Mouse (Mus musculus) left cerebral cortex, adult 2 months (tissue): ENCODE measurements around the gene Gde1. TPM values are rescaled to one million over a fixed set of nuclear protein-coding genes. Genes with fewer than 3 reads are reported as not detected.

Experiments used
- DNase-seq, 2 experiments: peaks; one replicate each; pipeline ENCODE4 v3.0.0; 2021 to 2022; ENCODE audit warnings: low spot score in 2 of 2, mixed read lengths in 1 of 2; ENCODE audit errors: extremely low spot score in 1 of 2
- H3K27ac ChIP-seq: fragments of 200-600 bp; 2 replicates; pipeline ENCODE4 v1.8.1; 2022
- H3K4me3 ChIP-seq: fragments of 200-600 bp; 2 replicates; pipeline ENCODE4 v1.8.1; 2022
- CTCF ChIP-seq: fragments of 200-600 bp; IDR thresholded peaks from 2 replicates; pipeline ENCODE4 v1.8.1; 2022; ENCODE audit warnings: antibody characterized with exemption, mild to moderate bottlenecking, moderate library complexity
- intact Hi-C: fragments of 180-260 bp; cut with DNase I; formaldehyde crosslinking; loops from one replicate; pipeline ENCODE4 v1.15.1; 2025
- long read RNA-seq, 2 experiments: library from polyadenylated mRNA; stranded (forward); transcript quantifications; one replicate each; pipeline ENCODE4 v2.0.0; 2021; ENCODE audit warnings: borderline mapping rate in 2 of 2
- total RNA-seq, 2 experiments: library from RNA; stranded (reverse); gene quantifications; 2 replicates each; pipeline ENCODE4 v1.2.3; 2021

The Gde1 gene
- total RNA-seq, result 100 to 1,000 TPM; 236 to 239 TPM
- long read RNA-seq, experiment 1, transcript Gde1-201 (6 exons, 1,582 nt), result major isoform, 189 of 225 reads
- long read RNA-seq, experiment 1, partial matches to known transcripts, result 3 of 225 reads
- long read RNA-seq, experiment 1, other reads (novel, unspliced or antisense), result 33 of 225 reads
- long read RNA-seq, experiment 2, transcript Gde1-201 (6 exons, 1,582 nt), result major isoform, 123 of 153 reads
- long read RNA-seq, experiment 2, partial matches to known transcripts, result 7 of 153 reads
- long read RNA-seq, experiment 2, other reads (novel, unspliced or antisense), result 22 of 153 reads

- no peak for TF ChIP-seq CTCF
- DNase-seq, result peak; percentile 92
- Histone ChIP-seq H3K27ac (peak within 1 kb of the TSS; percentile 98), H3K4me3 (peak within 1 kb of the TSS; percentile 99)
- intact Hi-C loops, result no loop called here
These were observed at the start of gene Gde1 for GRCm38 (mm10) chr7:118705101-118705961. Gene Gde1 (minus strand): TSS chr7:118705778.

GRCm38 (mm10) chr7:118751625-118752024 is 46.0 kb upstream of the Gde1 start:
- H3K27ac ChIP-seq, result no peak overlapping the region
- H3K4me3 ChIP-seq, result no peak overlapping the region
- no peak for DNase-seq
- intact Hi-C loops, result no loop called here
- no peak for TF ChIP-seq CTCF

- Histone ChIP-seq H3K4me3 (no peak overlapping the region), H3K27ac (no peak overlapping the region)
- no peak for DNase-seq
- intact Hi-C loops, result no loop called here
- TF ChIP-seq CTCF, result no peak
These were observed 44.1 kb upstream of the Gde1 start for GRCm38 (mm10) chr7:118749706-118750105.

GRCm38 (mm10) chr7:118747891-118748672 is 42.5 kb upstream of the Gde1 start:
- intact Hi-C loops, result no loop called here
- no peak for TF ChIP-seq CTCF
- Histone ChIP-seq H3K27ac (peak overlapping the region; percentile 58; the same call in 1 of the 2 replicates), H3K4me3 (no peak overlapping the region)
- no peak for DNase-seq

- no peak for TF ChIP-seq CTCF
- DNase-seq, result no peak
- no peak overlapping the region for H3K4me3 ChIP-seq
- intact Hi-C loops, result no loop called here
- H3K27ac ChIP-seq, result no peak overlapping the region
These were observed 39.2 kb upstream of the Gde1 start for GRCm38 (mm10) chr7:118744766-118745165.

- no peak for TF ChIP-seq CTCF
- no peak for DNase-seq
- H3K4me3 ChIP-seq, result no peak overlapping the region
- no peak overlapping the region for H3K27ac ChIP-seq
- intact Hi-C loops, result no loop called here
These were observed 36.7 kb upstream of the Gde1 start for GRCm38 (mm10) chr7:118742278-118742677.

- peak; percentile 94 to 95 for DNase-seq
- Histone ChIP-seq H3K4me3 (peak overlapping the region; percentile 93), H3K27ac (peak overlapping the region; percentile 85)
- intact Hi-C loops, result loop anchor here (2.0 kb wide), 1 partner anchor 28 kb away; the partner anchor contains the start of gene Ccp110
- no peak for TF ChIP-seq CTCF
These were observed 35.2 kb upstream of the Gde1 start for GRCm38 (mm10) chr7:118740532-118741338.

- intact Hi-C loops, result loop anchor here (2.0 kb wide), 1 partner anchor 27 kb away; the partner anchor contains the start of gene Ccp110
- Histone ChIP-seq H3K4me3 (peak within 1 kb of the TSS; percentile 93), H3K27ac (peak within 1 kb of the TSS; percentile 85)
- TF ChIP-seq CTCF, result peak; percentile 69
- DNase-seq, result peak; percentile 82
These were observed 34.5 kb upstream of the Gde1 start, which contains the start of gene Vps35l for GRCm38 (mm10) chr7:118739975-118740531. Gene Vps35l (plus strand): TSS chr7:118740226.

GRCm38 (mm10) chr7:118738730-118739129 is 33.2 kb upstream of the Gde1 start:
- intact Hi-C loops, result no loop called here
- DNase-seq, result no peak
- TF ChIP-seq CTCF, result peak; percentile 44

GRCm38 (mm10) chr7:118733225-118733624 is 27.6 kb upstream of the Gde1 start:
- Histone ChIP-seq H3K27ac (no peak overlapping the region), H3K4me3 (no peak overlapping the region)
- DNase-seq, result no peak
- no peak for TF ChIP-seq CTCF
- intact Hi-C loops, result no loop called here

More at GRCm38 (mm10) chr7:118738730-118739129, 33.2 kb upstream of the Gde1 start:
- no peak overlapping the region for H3K4me3 ChIP-seq
- no peak overlapping the region for H3K27ac ChIP-seq
